Mouse (Mus musculus): ENCODE measurements at regions not wholly inside any gene's neighbourhood (a gene's known extent, or its start where the extent isn't known, plus 50 kb on each side); places are given as distances from the start of the nearest gene placed in this dataset.

DNA sequence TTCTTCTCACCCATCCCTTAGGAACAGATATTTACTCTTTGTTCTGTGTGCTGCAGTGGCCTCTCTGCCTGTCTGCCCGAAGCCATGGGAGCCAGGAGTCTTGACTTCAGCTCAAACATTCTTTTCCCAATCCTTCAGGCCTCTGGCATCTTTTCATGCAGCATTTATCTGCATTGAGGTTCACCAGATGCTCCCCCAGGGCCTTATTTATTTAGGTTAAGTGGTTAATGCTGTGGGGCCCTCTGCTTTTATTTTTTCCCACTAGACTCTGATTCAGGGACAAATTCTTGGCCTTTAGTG lies 464.2 kb upstream of the Gulo start:
- DNase-seq (ENCODE audit: low spot score): peak; percentile 53
- H3K4me1 ChIP-seq (ENCODE audit: control insufficient read depth, insufficient read depth, low read length): 0 out of 2 replicates have a peak, but pooled peaks cover under 1% of the 10 kb centered on the region
- no peaks in the 10 kb centered on the region for H3K36me3 ChIP-seq (ENCODE audit: control insufficient read depth, insufficient read depth, low read length)
- H3K4me2 ChIP-seq (ENCODE audit: low read depth, low read length): no peak overlapping the region
- H3K27ac ChIP-seq (replicated peaks; ENCODE audit: low read depth, low read length): no peak overlapping the region
- H3K9me3 ChIP-seq (ENCODE audit: control insufficient read depth, low read length): no peaks in the 10 kb centered on the region
- no peaks in the 10 kb centered on the region for H3K27me3 ChIP-seq (replicated peaks; ENCODE audit: control insufficient read depth, insufficient read depth, low read length)
- no peak overlapping the region for H3K4me3 ChIP-seq (ENCODE audit: low read depth, low read length)
- ATAC-seq (ENCODE audit: low read depth): no peak
- WGBS: 23% methylated on average over 1 of the region's 1 CpGs
- no peak overlapping the region for H3K9ac ChIP-seq (ENCODE audit: low read depth, low read length)

DNA sequence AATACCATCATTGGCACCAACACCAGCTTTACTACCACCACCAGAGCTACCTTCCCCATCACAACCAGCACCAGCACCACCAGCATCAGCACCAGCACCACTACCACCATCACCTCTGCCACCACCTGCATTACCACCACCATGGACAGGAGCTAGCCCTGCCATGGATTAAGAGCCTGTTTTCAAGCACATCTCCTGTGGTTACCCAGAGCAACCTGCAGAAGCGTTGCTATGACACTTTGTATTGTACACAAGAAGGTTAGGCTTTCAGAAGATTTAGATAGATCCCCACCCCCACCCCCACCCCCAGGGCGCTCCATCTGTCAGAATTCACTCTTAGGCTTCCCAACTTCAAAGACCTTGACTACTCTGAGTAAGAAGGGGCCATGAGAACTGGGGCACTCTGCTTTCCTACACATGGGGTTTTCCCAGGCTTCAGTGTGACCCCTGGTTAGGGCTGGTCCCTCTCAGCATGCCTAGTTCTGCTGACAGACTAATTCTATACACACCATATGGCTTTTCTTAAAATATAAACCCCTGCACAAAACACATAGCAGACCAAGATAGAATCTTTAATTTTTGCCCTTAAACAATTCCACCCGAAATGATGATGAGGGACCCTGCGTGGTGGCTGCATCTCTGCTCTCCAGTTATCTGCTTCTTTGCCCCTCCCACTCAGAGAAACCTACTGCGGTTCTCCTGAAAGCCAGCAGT lies 463.7 kb upstream of the Gulo start:
- H3K9me3 ChIP-seq (ENCODE audit: control insufficient read depth, low read length): no peaks in the 10 kb centered on the region
- H3K4me1 ChIP-seq (ENCODE audit: control insufficient read depth, insufficient read depth, low read length): no peaks in the 10 kb centered on the region
- H3K4me3 ChIP-seq (ENCODE audit: low read depth, low read length): no peak overlapping the region
- ATAC-seq (ENCODE audit: low read depth) (no peak), DNase-seq (ENCODE audit: low spot score) (no peak)
- H3K27me3 ChIP-seq (replicated peaks; ENCODE audit: control insufficient read depth, insufficient read depth, low read length): no peaks in the 10 kb centered on the region
- H3K27ac ChIP-seq (replicated peaks; ENCODE audit: low read depth, low read length): no peak overlapping the region
- 44% methylated on average over 5 of the region's 5 CpGs for WGBS
- H3K4me2 ChIP-seq (ENCODE audit: low read depth, low read length): no peak overlapping the region
- H3K36me3 ChIP-seq (ENCODE audit: control insufficient read depth, insufficient read depth, low read length): no peaks in the 10 kb centered on the region
- H3K9ac ChIP-seq (ENCODE audit: low read depth, low read length): no peak overlapping the region

DNA sequence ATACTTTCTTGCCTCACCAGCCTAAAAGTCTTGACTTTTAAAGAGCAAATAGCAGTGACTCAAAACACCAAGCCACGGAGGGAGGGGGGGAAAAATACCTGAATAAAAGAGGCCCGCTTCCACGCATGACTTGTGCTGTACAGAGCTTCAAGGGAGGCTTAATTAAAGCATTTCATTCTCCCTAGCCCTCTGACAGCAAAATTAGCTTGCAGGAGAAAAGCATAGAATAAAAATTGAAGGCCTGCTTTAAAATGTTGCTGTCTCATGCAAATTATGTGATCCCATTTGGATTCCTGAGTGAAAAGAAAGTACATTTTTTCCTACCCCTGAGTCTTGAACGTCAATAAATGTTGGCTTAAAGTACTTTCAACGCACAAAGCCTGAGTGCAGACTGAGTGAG lies 453.1 kb upstream of the Gulo start:
- H3K4me1 ChIP-seq (ENCODE audit: control insufficient read depth, insufficient read depth, low read length): no peaks in the 10 kb centered on the region
- no peak overlapping the region for H3K4me2 ChIP-seq (ENCODE audit: low read depth, low read length)
- no peaks in the 10 kb centered on the region for H3K36me3 ChIP-seq (ENCODE audit: control insufficient read depth, insufficient read depth, low read length)
- WGBS: 71% methylated on average over 5 of the region's 5 CpGs
- no peak overlapping the region for H3K4me3 ChIP-seq (ENCODE audit: low read depth, low read length)
- H3K9ac ChIP-seq (ENCODE audit: low read depth, low read length): no peak overlapping the region
- 0 out of 2 replicates have a peak, but pooled peaks cover 4% of the 10 kb centered on the region for H3K9me3 ChIP-seq (ENCODE audit: control insufficient read depth, low read length)
- ATAC-seq (ENCODE audit: low read depth): no peak
- DNase-seq (ENCODE audit: low spot score): no peak
- H3K27ac ChIP-seq (replicated peaks; ENCODE audit: low read depth, low read length): no peak overlapping the region
- no peaks in the 10 kb centered on the region for H3K27me3 ChIP-seq (replicated peaks; ENCODE audit: control insufficient read depth, insufficient read depth, low read length)

DNA sequence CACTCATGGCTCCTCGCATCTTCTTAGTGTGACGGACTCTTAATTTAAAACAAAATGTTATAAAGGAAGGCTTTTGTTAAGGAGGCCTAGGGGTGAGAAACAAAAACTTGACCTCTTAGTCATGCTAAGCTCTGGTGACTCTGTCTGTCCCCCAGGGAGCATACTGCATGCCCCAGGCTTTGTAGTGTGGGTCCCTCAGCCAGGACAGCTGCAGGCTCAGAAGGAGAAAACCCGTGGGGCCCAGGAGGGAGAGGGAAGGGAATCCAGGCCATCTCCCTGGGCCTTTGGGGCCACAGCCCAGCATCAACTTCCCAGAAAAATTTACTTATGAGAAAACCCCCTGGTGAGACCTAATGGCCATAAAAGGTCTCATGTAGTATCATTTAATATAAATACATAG lies 451.8 kb upstream of the Gulo start:
- H3K9ac ChIP-seq (ENCODE audit: low read depth, low read length): no peak overlapping the region
- H3K9me3 ChIP-seq (ENCODE audit: control insufficient read depth, low read length): 0 out of 2 replicates have a peak, but pooled peaks cover 4% of the 10 kb centered on the region
- no peaks in the 10 kb centered on the region for H3K4me1 ChIP-seq (ENCODE audit: control insufficient read depth, insufficient read depth, low read length)
- no peaks in the 10 kb centered on the region for H3K36me3 ChIP-seq (ENCODE audit: control insufficient read depth, insufficient read depth, low read length)
- DNase-seq (ENCODE audit: low spot score) (peak; percentile 26), ATAC-seq (ENCODE audit: low read depth) (no peak)
- no peak overlapping the region for H3K4me2 ChIP-seq (ENCODE audit: low read depth, low read length)
- no peak overlapping the region for H3K4me3 ChIP-seq (ENCODE audit: low read depth, low read length)
- WGBS: 56% methylated on average over 3 of the region's 3 CpGs
- no peaks in the 10 kb centered on the region for H3K27me3 ChIP-seq (replicated peaks; ENCODE audit: control insufficient read depth, insufficient read depth, low read length)
- H3K27ac ChIP-seq (replicated peaks; ENCODE audit: low read depth, low read length): no peak overlapping the region; the same call in 1 of the 2 replicates

DNA sequence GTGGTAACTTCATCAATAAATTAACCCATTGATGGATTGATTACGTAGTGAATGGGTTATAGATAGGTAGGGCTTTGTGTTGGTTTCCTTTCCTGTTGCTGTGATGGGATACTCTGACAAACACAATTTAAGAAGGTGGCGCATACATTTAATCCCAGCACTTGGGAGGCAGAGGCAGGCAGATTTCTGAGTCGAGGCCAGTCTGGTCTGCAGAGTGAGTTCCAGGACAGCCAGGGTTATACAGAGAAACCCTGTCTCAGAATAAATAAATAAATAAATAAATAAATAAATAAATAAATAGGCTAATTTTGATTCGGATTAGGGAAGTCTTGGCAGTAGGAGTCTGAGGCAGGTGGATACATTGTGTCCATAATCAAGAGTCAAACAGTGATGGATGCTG lies 449.7 kb upstream of the Gulo start:
- Histone ChIP-seq H3K27me3 (replicated peaks; ENCODE audit: control insufficient read depth, insufficient read depth, low read length) (no peaks in the 10 kb centered on the region), H3K36me3 (ENCODE audit: control insufficient read depth, insufficient read depth, low read length) (no peaks in the 10 kb centered on the region), H3K4me1 (ENCODE audit: control insufficient read depth, insufficient read depth, low read length) (no peaks in the 10 kb centered on the region), H3K4me2 (ENCODE audit: low read depth, low read length) (no peak overlapping the region), H3K27ac (replicated peaks; ENCODE audit: low read depth, low read length) (no peak overlapping the region), H3K9ac (ENCODE audit: low read depth, low read length) (no peak overlapping the region), H3K9me3 (ENCODE audit: control insufficient read depth, low read length) (0 out of 2 replicates have a peak, but pooled peaks cover 4% of the 10 kb centered on the region), H3K4me3 (ENCODE audit: low read depth, low read length) (no peak overlapping the region)
- no peak for DNase-seq (ENCODE audit: low spot score)
- 92% methylated on average over 4 of the region's 4 CpGs for WGBS
- ATAC-seq (ENCODE audit: low read depth): no peak

DNA sequence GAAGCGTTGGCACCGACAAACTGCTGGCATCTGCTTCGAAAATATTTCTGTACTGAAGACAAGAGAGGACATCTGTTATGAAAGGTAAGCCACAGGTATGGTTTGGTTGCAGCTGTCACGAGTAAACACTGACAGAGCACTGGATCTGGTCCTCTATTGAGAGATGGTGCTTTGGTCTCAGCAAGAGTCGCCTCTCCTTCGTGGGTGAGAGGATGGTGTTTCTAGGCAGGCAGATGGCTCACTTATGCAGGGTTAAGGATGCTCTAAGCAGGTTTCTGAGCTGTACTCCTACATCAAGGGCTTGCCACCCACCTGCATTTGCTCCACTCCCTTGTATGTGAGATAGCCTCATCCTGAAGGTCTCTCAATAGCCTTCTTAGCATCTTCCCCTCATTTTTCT lies 448.3 kb upstream of the Gulo start:
- Histone ChIP-seq H3K4me1 (ENCODE audit: control insufficient read depth, insufficient read depth, low read length) (no peaks in the 10 kb centered on the region), H3K27ac (replicated peaks; ENCODE audit: low read depth, low read length) (no peak overlapping the region), H3K36me3 (ENCODE audit: control insufficient read depth, insufficient read depth, low read length) (no peaks in the 10 kb centered on the region), H3K4me3 (ENCODE audit: low read depth, low read length) (no peak overlapping the region), H3K27me3 (replicated peaks; ENCODE audit: control insufficient read depth, insufficient read depth, low read length) (no peaks in the 10 kb centered on the region), H3K9me3 (ENCODE audit: control insufficient read depth, low read length) (peaks cover 8% of the 10 kb centered on the region; the same call in 1 of the 2 replicates), H3K9ac (ENCODE audit: low read depth, low read length) (no peak overlapping the region), H3K4me2 (ENCODE audit: low read depth, low read length) (no peak overlapping the region)
- 72% methylated on average over 6 of the region's 6 CpGs for WGBS
- ATAC-seq (ENCODE audit: low read depth) (no peak), DNase-seq (ENCODE audit: low spot score) (no peak)

DNA sequence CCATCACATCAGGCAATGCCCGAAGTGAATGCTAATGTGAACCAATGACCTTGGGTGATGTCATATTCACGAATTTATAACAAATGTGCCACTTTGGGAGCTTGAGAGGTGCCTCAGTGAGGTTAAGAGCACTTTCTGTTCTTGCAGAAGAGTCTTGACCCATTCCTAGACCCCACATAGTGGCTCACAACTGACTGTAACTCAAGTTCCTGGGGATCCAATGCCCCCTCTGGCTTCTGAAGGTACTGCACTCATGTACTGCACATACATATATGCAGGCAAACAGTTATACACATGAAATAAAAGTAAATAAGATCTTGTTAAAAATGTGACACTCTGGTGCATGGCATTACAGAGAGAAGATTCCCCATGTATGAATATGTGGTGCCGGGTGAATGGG lies 443.8 kb upstream of the Gulo start:
- H3K9ac ChIP-seq (ENCODE audit: low read depth, low read length): no peak overlapping the region
- peaks cover 6% of the 10 kb centered on the region; the same call in 1 of the 2 replicates for H3K9me3 ChIP-seq (ENCODE audit: control insufficient read depth, low read length)
- no peaks in the 10 kb centered on the region for H3K4me1 ChIP-seq (ENCODE audit: control insufficient read depth, insufficient read depth, low read length)
- no peak for DNase-seq (ENCODE audit: low spot score)
- no peak overlapping the region for H3K4me2 ChIP-seq (ENCODE audit: low read depth, low read length)
- H3K4me3 ChIP-seq (ENCODE audit: low read depth, low read length): no peak overlapping the region
- no peaks in the 10 kb centered on the region for H3K27me3 ChIP-seq (replicated peaks; ENCODE audit: control insufficient read depth, insufficient read depth, low read length)
- 94% methylated on average over 3 of the region's 3 CpGs for WGBS
- ATAC-seq (ENCODE audit: low read depth): no peak
- no peak overlapping the region for H3K27ac ChIP-seq (replicated peaks; ENCODE audit: low read depth, low read length)
- no peaks in the 10 kb centered on the region for H3K36me3 ChIP-seq (ENCODE audit: control insufficient read depth, insufficient read depth, low read length)

DNA sequence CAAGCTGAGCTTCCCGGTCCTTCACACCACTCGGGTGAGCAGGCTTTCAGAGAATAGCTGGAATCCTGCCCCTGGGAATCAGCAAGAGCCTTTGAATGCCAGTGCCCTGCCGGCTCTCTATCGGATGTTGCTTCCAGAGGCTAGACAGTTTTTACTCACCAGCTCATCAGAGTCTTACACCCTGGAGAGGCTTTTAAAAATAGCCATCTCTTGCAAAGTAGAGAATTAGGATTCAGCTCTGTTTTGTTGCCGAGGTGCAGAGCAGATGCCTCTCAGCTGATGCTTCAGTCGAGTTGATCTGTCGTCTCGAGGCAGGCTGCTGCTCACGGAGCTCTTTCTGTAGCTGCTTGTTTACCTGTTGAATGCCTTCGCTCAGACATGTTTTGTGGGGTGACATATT lies 441.3 kb upstream of the Gulo start:
- no peak overlapping the region for H3K4me2 ChIP-seq (ENCODE audit: low read depth, low read length)
- no peaks in the 10 kb centered on the region for H3K4me1 ChIP-seq (ENCODE audit: control insufficient read depth, insufficient read depth, low read length)
- no peak overlapping the region for H3K9ac ChIP-seq (ENCODE audit: low read depth, low read length)
- 48% methylated on average over 10 of the region's 10 CpGs for WGBS
- peaks cover 6% of the 10 kb centered on the region; the same call in 1 of the 2 replicates for H3K9me3 ChIP-seq (ENCODE audit: control insufficient read depth, low read length)
- DNase-seq (ENCODE audit: low spot score) (no peak), ATAC-seq (ENCODE audit: low read depth) (no peak)
- no peak overlapping the region for H3K27ac ChIP-seq (replicated peaks; ENCODE audit: low read depth, low read length)
- no peaks in the 10 kb centered on the region for H3K36me3 ChIP-seq (ENCODE audit: control insufficient read depth, insufficient read depth, low read length)
- no peaks in the 10 kb centered on the region for H3K27me3 ChIP-seq (replicated peaks; ENCODE audit: control insufficient read depth, insufficient read depth, low read length)
- H3K4me3 ChIP-seq (ENCODE audit: low read depth, low read length): no peak overlapping the region

DNA sequence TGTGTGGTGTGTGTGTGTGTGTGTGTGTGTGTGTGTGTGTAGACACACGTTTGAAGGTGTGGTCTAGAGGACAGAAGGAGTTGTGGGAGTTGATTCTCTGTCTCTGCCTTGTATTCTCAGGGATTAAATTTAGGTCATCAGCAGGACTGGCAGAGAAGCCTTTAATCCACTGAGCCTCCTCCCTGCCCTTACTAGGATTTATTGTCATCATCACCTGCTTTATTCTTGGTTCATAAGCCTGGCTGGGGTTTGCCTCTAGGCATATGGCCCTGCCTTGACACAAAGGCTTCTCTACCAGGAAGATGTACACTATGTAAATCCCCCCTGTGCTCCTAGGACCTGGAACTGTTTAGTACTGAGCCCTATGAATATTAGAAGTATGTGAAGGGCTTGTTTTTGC lies 433.6 kb upstream of the Gulo start:
- H3K27ac ChIP-seq (replicated peaks; ENCODE audit: low read depth, low read length): no peak overlapping the region
- 0% methylated on average over 1 of the region's 1 CpGs for WGBS

More for the DNA sequence above, 433.6 kb upstream of the Gulo start:
- no peaks in the 10 kb centered on the region for H3K4me1 ChIP-seq (ENCODE audit: control insufficient read depth, insufficient read depth, low read length)
- DNase-seq (ENCODE audit: low spot score) (no peak), ATAC-seq (ENCODE audit: low read depth) (no peak)
- no peaks in the 10 kb centered on the region for H3K9me3 ChIP-seq (ENCODE audit: control insufficient read depth, low read length)
- no peaks in the 10 kb centered on the region for H3K27me3 ChIP-seq (replicated peaks; ENCODE audit: control insufficient read depth, insufficient read depth, low read length)
- H3K4me3 ChIP-seq (ENCODE audit: low read depth, low read length): no peak overlapping the region
- H3K4me2 ChIP-seq (ENCODE audit: low read depth, low read length): no peak overlapping the region
- no peak overlapping the region for H3K9ac ChIP-seq (ENCODE audit: low read depth, low read length)
- H3K36me3 ChIP-seq (ENCODE audit: control insufficient read depth, insufficient read depth, low read length): no peaks in the 10 kb centered on the region
